Mouse (Mus musculus) heart, embryonic 16.5 days (tissue): Measurements from ENCODE around the gene Rasal1. TPM values are rescaled to one million over a fixed set of nuclear protein-coding genes. Genes with fewer than 3 reads are reported as not detected.

Experiments
- ATAC-seq: fragments of 200-750 bp; cut with Nextera tagmentation; replicated peaks from 2 replicates; pipeline ENCODE4 v1.8.0; 2017; ENCODE audit warnings: moderate number of reproducible peaks; ENCODE audit not compliant: insufficient read depth, low FRiP score; ENCODE audit errors: extremely low read depth
- H3K27ac ChIP-seq: fragments of 300-500 bp; sonication (generic); 2 replicates; pipeline ENCODE4 v1.5.1; 2014; ENCODE audit warnings: mild to moderate bottlenecking, low read length, control low read depth, moderate library complexity
- H3K27me3 ChIP-seq: fragments of 300-500 bp; sonication (generic); 2 replicates; pipeline ENCODE4 v1.6.1; 2014; ENCODE audit warnings: low read length, mixed read lengths; ENCODE audit not compliant: control insufficient read depth, insufficient read depth
- H3K36me3 ChIP-seq: fragments of 300-500 bp; sonication (generic); 2 replicates; pipeline ENCODE4 v1.6.1; 2014; ENCODE audit not compliant: control insufficient read depth, insufficient read depth
- H3K4me1 ChIP-seq: fragments of 300-500 bp; sonication (generic); 2 replicates; pipeline ENCODE4 v1.6.1; 2014; ENCODE audit warnings: low read length, mixed read lengths; ENCODE audit not compliant: control insufficient read depth, insufficient read depth
- H3K4me2 ChIP-seq: fragments of 300-500 bp; sonication (generic); 2 replicates; pipeline ENCODE4 v1.6.1; 2014; ENCODE audit warnings: low read depth, mild to moderate bottlenecking, control low read depth, low read length
- H3K4me3 ChIP-seq: fragments of 300-500 bp; sonication (generic); 2 replicates; pipeline ENCODE4 v1.5.1; 2014; ENCODE audit warnings: mild to moderate bottlenecking, control low read depth, low read length
- H3K9ac ChIP-seq: fragments of 300-500 bp; sonication (generic); 2 replicates; pipeline ENCODE4 v1.6.1; 2014; ENCODE audit warnings: low read length, control low read depth
- H3K9me3 ChIP-seq: fragments of 300-500 bp; sonication (generic); replicated peaks from 2 replicates; pipeline ENCODE4 v1.6.1; 2016; ENCODE audit warnings: low read length; ENCODE audit not compliant: control insufficient read depth
- WGBS: fragments of 180-500 bp; shearing (Covaris S2); extraction: QIAGEN DNeasy Blood & Tissue Kit; methylation state at CpG from one replicate; pipeline ENCODE4 v1.1.7; 2014; 5-methylcytosine and 5-hydroxymethylcytosine counted together
- polyA plus RNA-seq: library from polyadenylated mRNA; unstranded; fragments of >200 nt; fragmentation: Nextera tagmentation; extraction: Ambion mirVana; gene quantifications from 2 replicates; pipeline ENCODE4 v1.2.1, GENCODE M21; 2015

The Rasal1 gene
- polyA plus RNA-seq, 1 experiment from 2014 or later = 0.74 TPM

DNA sequence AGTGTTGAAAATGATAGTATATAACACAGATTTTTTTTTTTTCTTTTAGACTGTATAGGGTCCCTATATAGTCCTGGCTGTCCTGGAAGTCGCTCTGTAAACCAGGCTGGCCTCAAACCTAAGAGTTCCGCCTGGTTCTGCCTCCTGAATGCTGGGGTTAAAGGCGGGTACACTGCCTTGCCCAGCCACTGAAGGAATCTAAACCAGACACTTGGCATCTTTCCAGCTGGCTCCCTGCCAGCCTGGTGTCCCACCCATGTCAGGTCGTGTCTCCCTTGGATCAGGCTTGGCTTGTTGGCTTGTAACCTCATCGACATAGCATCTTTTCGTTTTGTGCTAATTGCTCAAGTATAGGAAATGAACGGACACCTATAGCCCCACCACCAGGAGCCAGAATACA is 20.0 kb upstream of the Rasal1 start:
- H3K4me2 ChIP-seq = no peak overlapping the region
- H3K9me3 ChIP-seq = peaks cover 5% of the 10 kb centered on the region
- H3K27me3 ChIP-seq = peaks cover 5% of the 10 kb centered on the region; the same call in 1 of the 2 replicates
- ATAC-seq = 0 out of 2 replicates have a peak, but pooled peaks have one; percentile 25
- peaks cover 18% of the 10 kb centered on the region for H3K36me3 ChIP-seq
- no peak overlapping the region for H3K27ac ChIP-seq
- 48% methylated on average over 7 of the region's 7 CpGs for WGBS
- H3K4me1 ChIP-seq = peaks cover 6% of the 10 kb centered on the region; the same call in 1 of the 2 replicates
- H3K9ac ChIP-seq = no peak overlapping the region
- H3K4me3 ChIP-seq = no peak overlapping the region

DNA sequence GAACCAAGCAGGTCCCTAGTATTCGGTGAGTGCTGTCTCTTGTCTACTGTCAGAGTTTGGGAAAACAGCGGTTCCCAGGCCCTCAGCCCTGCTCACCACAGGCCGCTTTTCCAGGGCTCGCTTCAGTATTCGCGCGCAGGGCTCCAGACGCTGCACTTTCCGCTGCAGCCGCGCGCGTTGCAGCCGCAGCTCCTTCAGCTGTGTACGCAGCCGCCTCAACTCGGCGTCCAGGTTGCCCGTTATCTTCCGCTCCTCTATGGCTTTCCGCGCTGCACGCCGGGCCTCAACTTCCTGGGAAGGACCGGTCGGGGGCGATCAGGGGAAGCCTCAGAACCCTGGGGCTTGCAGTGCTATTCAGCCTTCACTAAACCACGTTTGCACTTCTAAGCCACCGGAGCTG is 17.5 kb upstream of the Rasal1 start:
- no peak for ATAC-seq
- WGBS = 6% methylated on average over 29 of the region's 29 CpGs
- peaks cover 8% of the 10 kb centered on the region for H3K9me3 ChIP-seq
- peaks cover 5% of the 10 kb centered on the region; the same call in 1 of the 2 replicates for H3K27me3 ChIP-seq
- peak overlapping the region; percentile 37; the same call in 1 of the 2 replicates for H3K9ac ChIP-seq
- H3K27ac ChIP-seq = no peak overlapping the region
- peak overlapping the region; percentile 60 for H3K4me2 ChIP-seq
- peaks cover 8% of the 10 kb centered on the region for H3K4me1 ChIP-seq
- peak overlapping the region; percentile 33 for H3K4me3 ChIP-seq
- peaks cover 8% of the 10 kb centered on the region for H3K36me3 ChIP-seq

DNA sequence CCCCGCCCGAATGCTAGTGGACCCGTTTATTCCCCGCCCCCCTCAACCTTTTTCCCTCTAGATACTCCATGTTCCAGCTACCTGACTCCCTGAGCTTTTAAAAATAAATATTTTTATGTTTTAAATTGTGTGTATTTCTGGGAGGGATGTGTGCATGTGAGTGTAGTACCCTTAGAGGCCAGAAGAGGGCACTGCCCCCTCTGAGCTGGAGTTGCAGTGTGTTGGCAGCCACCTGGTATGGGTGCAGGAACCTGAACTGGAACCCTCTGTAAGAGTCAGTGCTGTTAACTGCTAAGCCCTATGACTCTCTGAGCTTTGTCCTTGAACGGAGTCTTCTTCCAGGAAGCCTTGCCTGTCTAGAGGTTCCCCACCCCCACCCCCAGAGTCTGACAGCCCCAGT is 16.7 kb upstream of the Rasal1 start:
- ATAC-seq = no peak
- 93% methylated on average over 5 of the region's 5 CpGs for WGBS
- Histone ChIP-seq H3K4me3 (no peak overlapping the region), H3K9me3 (peaks cover 8% of the 10 kb centered on the region), H3K36me3 (peaks cover 6% of the 10 kb centered on the region; the same call in 1 of the 2 replicates), H3K27ac (no peak overlapping the region), H3K9ac (no peak overlapping the region), H3K27me3 (peaks cover 5% of the 10 kb centered on the region; the same call in 1 of the 2 replicates), H3K4me1 (peaks cover 8% of the 10 kb centered on the region), H3K4me2 (no peak overlapping the region)

DNA sequence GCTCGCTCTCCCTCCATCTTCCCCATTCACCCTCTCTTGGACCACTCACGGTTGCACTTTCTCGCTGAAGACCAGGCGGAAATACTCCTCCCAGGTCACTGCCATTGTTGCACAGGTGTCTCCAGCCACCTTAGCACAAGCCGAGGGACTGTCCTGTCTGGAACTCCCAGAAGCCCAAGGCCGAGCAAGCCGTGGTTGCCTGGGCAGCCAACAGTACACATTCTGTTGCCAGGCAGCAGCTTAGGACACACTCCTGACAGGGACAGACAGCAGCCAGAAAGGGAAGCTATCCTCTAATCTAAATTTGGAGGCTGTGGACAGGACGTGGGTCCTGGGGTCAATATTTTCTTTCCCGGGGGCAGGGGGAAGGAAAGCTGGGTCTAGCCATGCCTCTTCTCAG is 14.5 kb upstream of the Rasal1 start, which contains the start of gene Cfap73:
Gene Cfap73, minus strand, starts transcription at position 105 of the 400 bp plus-strand sequence.
- no peak within 1 kb of the TSS for H3K4me3 ChIP-seq
- H3K4me1 ChIP-seq = peaks cover 2% of the 10 kb centered on the region; the same call in 1 of the 2 replicates
- no peak within 1 kb of the TSS for H3K4me2 ChIP-seq
- no peak for ATAC-seq
- no peak within 1 kb of the TSS for H3K9ac ChIP-seq
- H3K27me3 ChIP-seq = peaks cover 5% of the 10 kb centered on the region; the same call in 1 of the 2 replicates
- H3K27ac ChIP-seq = no peak within 1 kb of the TSS
- WGBS = 36% methylated on average over 9 of the region's 9 CpGs
- no peaks in the 10 kb centered on the region for H3K36me3 ChIP-seq
- peaks cover 8% of the 10 kb centered on the region for H3K9me3 ChIP-seq

DNA sequence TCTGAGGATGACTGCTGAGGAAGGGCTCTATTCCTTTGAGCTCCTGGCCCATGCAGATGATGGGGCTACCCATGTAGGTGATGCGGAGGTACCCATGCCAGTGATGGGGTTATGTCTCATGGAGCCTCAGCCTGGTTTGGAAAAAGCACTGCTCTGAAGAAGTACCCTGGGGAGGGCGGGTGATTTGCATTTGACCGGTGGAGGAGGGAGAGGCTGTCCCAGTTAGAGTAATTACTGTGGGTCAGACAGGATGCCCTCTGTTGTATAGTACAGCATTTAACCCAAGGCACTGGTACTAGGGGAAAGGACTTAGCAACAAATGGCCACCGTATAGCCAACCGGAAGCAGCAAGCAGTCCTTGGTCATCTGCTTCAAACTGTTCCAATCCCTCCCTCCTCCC is 13.8 kb upstream of the Rasal1 start:
- Histone ChIP-seq H3K4me1 (peaks cover 2% of the 10 kb centered on the region; the same call in 1 of the 2 replicates), H3K4me3 (no peak overlapping the region), H3K36me3 (no peaks in the 10 kb centered on the region), H3K4me2 (no peak overlapping the region), H3K9ac (no peak overlapping the region), H3K27ac (no peak overlapping the region), H3K9me3 (peaks cover 8% of the 10 kb centered on the region), H3K27me3 (peaks cover 3% of the 10 kb centered on the region; the same call in 1 of the 2 replicates)
- no peak for ATAC-seq
- 40% methylated on average over 5 of the region's 5 CpGs for WGBS

DNA sequence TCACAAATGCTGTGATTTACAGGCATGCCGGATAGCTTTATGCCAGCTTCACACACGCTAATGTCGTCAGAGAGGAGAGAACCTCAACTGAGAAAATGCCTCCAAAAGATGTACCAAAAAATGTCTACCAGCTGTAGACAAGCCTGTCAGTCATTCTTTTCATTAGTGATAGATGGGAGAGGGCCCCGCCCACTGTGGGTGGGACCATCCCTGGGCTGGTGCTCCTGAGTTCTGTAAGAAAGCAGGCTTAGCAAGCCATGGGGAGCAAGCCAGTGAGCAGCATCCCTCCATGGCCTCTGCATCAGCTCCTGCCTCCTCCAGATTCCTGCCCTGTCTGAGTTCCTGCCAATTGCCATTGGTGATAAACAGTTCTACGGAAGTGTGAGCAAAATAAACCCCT is 13.0 kb upstream of the Rasal1 start:
- Histone ChIP-seq H3K9ac (no peak overlapping the region), H3K4me1 (peaks cover 2% of the 10 kb centered on the region; the same call in 1 of the 2 replicates), H3K9me3 (peaks cover 8% of the 10 kb centered on the region), H3K4me2 (no peak overlapping the region), H3K27ac (no peak overlapping the region), H3K36me3 (no peaks in the 10 kb centered on the region), H3K4me3 (no peak overlapping the region), H3K27me3 (no peaks in the 10 kb centered on the region; the same call in 1 of the 2 replicates)
- ATAC-seq = no peak
- WGBS = 80% methylated on average over 5 of the region's 5 CpGs

DNA sequence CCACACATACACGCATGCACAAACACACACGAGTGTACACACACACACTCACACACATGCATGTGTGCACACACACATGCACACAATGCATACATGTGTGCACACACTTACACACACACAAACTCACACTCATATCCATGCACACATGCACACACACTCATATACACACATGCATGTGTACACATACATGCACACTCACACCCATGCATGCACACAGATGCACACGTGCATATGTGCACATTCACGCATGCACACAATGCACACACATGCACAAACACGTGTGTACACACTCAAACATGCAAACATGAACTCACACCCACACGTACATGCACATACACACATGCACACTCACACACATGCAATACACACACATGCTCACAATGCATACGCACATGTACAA is 8.5 kb upstream of the Rasal1 start:
- Histone ChIP-seq H3K4me1 (peaks cover 4% of the 10 kb centered on the region; the same call in 1 of the 2 replicates), H3K27me3 (no peaks in the 10 kb centered on the region), H3K4me3 (no peak overlapping the region), H3K36me3 (no peaks in the 10 kb centered on the region), H3K9ac (no peak overlapping the region), H3K4me2 (no peak overlapping the region), H3K27ac (no peak overlapping the region), H3K9me3 (peaks cover 3% of the 10 kb centered on the region; the same call in 1 of the 2 replicates)
- ATAC-seq = no peak
- 85% methylated on average over 7 of the region's 7 CpGs for WGBS

DNA sequence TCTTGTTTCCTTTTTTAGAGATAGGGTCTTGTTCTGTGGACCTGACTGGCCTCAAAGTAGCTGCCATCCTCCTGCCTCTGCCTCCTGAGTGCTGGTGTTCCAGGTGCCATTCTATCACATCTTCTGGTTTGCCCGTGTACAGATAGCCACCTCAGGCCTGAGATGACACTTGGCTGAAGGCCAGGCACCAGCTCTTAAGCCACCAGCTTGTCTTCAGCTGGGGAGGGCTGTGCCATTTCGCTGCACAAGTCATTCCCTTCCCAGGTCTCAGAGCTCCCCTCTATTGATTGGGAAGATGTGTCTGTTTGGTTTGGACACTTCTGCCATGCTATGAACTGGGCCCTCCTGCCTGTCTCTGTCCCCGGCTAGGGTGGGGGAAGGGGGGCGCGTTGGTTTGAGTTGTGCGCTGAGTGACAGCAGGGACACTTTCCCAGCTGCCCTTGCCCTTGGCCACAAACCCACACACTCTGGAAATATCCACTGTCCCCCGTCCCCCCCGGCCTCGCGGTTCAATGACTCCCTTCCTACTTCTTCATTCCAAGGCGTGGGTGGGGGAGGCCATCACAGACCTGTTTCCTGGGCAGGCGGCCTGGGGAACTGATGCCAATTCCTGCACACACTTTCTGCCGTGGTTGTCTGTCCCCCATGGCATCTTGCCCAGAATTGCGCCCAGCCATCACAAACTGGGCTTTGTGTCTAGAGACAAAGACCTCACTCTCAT is 5.1 kb upstream of the Rasal1 start:
- Histone ChIP-seq H3K27ac (no peak overlapping the region), H3K4me3 (no peak overlapping the region), H3K36me3 (no peaks in the 10 kb centered on the region), H3K4me1 (peaks cover 10% of the 10 kb centered on the region), H3K27me3 (peaks cover 8% of the 10 kb centered on the region), H3K4me2 (no peak overlapping the region), H3K9me3 (no peaks in the 10 kb centered on the region), H3K9ac (no peak overlapping the region)
- 41% methylated on average over 14 of the region's 14 CpGs for WGBS
- ATAC-seq = 0 out of 2 replicates have a peak, but pooled peaks have one; percentile 11

DNA sequence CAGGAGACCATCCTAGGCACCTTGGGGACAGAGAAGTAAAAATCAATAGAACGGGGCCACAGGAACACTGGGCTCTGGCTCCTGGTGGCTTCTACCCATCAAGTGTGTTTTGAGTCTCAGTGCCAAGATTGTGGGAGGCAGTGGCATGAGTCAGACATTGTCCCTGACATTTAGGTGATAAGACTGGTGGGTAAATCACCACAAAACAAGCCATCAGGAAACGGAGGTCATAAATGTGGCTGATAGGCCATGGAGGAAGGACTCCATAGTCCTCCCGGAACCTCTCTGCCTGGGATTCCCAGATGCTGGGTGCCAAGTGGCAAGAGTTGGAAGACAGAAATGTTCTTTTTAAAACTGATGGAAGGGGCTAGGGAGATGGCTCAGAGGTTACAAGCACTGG is 4.4 kb upstream of the Rasal1 start:
- no peak for ATAC-seq
- no peak overlapping the region for H3K4me3 ChIP-seq
- no peaks in the 10 kb centered on the region for H3K9me3 ChIP-seq
- 51% methylated on average over 3 of the region's 3 CpGs for WGBS
- H3K36me3 ChIP-seq = no peaks in the 10 kb centered on the region
- H3K4me2 ChIP-seq = no peak overlapping the region
- no peak overlapping the region for H3K27ac ChIP-seq
- peaks cover 17% of the 10 kb centered on the region for H3K4me1 ChIP-seq
- H3K9ac ChIP-seq = no peak overlapping the region
- peaks cover 14% of the 10 kb centered on the region for H3K27me3 ChIP-seq
